Mouse (Mus musculus) forelimb bud, embryonic 11.5 days (tissue): Measurements from ENCODE around the gene Actr8.

Experiments
- DNase-seq: peaks from one replicate; pipeline ENCODE4 v3.0.0-alpha.2; 2012; ENCODE audit warnings: low read depth, low spot score

Gene Actr8

DNA sequence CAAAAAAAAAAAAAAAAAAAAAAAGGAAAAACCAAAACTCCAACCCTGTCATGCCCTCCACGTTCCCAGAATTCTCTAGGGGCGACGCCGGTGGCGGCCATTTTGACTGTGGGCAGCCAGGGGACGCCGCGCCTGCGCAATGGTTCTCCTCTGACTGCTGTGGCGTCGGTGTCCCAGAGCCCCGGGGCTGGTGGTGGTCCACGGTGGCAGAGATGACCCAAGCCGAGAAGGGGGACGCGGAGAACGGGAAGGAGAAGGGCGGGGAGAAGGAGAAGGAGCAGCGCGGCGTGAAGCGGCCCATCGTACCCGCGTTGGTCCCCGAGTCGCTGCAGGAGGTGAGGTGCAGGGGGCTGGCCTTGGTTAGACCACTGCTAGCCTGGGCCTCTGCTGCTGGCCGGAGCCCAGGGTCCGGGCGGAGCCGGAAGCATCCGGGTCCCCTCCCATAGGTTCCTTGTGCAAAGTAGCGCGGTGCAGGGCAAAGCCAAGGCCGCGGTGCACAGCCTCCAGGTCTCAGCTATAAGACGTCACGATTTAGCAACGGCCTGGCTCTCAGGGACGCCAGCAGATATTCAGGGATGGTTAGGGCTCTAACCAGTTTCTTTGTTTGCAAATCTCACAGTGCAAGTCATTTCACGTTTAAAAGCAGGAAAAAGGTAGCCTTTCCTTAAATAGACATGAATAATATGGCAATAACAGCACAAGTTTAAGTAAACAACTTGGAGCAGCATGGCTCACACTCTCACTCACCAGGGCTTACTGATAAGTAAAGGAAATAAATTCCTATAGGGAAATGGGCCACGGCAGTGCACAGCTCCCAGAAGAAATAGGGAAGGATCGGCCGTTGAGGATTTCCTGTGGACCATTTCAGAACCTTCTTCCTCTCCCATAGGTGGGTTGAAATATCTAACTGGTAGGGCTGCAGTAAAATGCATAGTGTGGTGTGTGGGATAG, at the start of gene Actr8:
Gene Actr8 (plus strand): TSS at position 84 of the 951 bp plus-strand sequence.
- peak; percentile 92 for DNase-seq

- no peak for DNase-seq
Observed at GRCm38 (mm10) chr14:29928966-29929365, 49.2 kb upstream of the Actr8 start.

DNA sequence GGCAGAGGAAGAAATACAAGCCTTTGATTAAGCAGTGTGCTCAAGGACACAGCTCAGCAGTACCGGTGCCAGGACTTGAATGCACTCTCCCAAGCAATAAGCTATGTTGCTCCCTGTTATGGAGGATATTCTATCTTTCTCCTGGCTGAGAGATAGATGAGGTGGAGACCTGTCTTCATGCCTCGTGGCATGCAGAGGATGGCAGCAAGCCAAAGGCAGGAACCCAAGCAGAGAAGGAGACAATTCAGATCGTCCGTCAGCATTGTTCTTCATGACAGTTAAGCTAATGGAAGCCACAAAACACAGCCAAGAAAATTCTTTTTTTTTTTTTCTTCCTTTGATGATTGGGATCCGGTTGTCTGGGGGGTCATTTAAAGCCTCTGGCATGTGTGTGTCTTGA, 42.6 kb upstream of the Actr8 start:
- DNase-seq: no peak

GRCm38 (mm10) chr14:29937466-29937865, 40.7 kb upstream of the Actr8 start:
- DNase-seq: no peak

DNA sequence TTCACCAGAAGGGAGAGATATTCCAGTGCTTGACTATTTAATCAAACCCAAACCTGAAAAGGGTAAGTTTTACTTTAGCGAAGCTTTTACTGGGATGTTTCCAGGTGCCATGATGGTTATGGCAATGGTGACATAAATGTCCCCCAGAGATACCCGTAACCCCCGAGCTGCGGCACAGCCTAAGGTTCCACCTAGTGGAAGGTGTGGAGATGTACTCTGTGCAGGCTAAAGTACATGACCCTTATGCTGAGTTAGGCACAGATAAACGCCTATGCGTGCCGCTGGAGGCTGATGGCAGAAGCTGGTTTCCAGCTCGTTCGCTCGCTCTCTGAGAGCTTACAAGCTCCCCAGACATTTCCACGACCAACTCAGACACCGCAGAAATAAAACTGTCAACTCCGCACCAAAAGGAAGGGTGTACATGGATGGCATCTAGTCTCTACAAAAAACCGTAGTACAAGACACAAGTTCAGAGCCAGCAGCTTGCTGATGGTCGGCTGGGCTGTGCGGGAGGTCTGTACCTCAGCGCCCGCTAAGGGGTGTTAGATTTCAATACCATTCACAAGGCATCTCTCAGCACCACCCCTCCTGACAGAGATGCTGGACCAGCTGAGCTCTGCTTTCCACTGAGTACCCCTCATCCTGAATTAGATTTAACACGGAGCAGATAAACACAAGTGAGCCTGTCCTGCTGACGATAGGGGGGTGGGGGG, 38.4 kb upstream of the Actr8 start:
- DNase-seq: peak; percentile 11

- DNase-seq: no peak
Observed at GRCm38 (mm10) chr14:29940313-29940812, 37.8 kb upstream of the Actr8 start.

GRCm38 (mm10) chr14:29940877-29941276, 37.3 kb upstream of the Actr8 start:
- DNase-seq: peak; percentile 67

DNA sequence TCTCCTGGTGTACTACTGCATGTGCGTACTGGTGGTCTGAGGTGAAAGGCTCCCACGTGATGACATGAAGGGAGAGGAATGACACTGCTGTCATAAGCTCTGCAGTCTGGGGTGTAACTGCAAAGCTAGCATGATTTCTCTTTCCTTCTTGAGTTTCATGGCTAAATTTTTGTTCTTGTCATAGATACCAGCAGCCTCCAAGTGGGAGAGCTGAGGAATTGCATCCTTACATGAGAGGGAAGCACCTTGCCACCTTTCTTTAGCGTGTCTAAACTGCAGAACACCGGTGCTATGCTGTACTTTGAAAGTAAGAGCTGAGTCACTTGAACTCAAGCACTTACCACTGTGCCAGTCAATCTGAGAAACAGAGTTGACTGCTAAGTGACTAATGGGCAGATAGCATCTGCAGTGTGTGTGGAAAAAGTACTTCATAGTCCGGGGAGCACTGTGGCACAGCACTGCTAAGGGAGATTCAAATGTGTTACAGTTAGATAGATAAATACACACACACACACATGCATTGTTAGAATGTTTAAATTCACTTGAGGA, 31.3 kb upstream of the Actr8 start:
- DNase-seq: no peak

GRCm38 (mm10) chr14:29950805-29951204, 27.3 kb upstream of the Actr8 start:
- no peak for DNase-seq

GRCm38 (mm10) chr14:29957393-29957792, 20.7 kb upstream of the Actr8 start:
- no peak for DNase-seq

- no peak for DNase-seq
Observed at GRCm38 (mm10) chr14:29967611-29968010, 10.5 kb upstream of the Actr8 start.

GRCm38 (mm10) chr14:29968075-29968821, 9.9 kb upstream of the Actr8 start, which contains the start of gene Selenok:
Selenok (plus strand) TSS chr14:29968308.
- DNase-seq: peak; percentile 99

DNA sequence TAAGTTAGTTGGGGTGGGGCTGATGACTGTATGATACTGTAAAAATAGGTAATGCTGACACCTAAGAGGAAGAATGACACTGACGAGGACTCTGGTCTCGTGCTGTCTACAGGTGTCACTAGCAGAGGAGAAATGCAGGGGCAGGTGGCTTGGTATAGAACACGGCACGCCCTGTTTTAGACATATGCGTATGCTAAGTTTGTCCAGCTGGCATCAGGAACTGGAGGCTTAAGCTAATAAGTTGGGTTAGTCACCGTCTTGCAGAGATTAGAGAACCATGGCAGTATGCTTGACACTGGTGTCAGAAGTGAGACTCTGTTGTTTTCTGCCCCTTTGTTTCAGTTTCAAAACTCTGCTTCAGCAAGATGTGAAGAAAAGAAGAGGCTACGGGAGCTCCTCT, 6.7 kb upstream of the Actr8 start:
- no peak for DNase-seq

GRCm38 (mm10) chr14:29971993-29972392, 6.1 kb upstream of the Actr8 start:
- no peak for DNase-seq

DNA sequence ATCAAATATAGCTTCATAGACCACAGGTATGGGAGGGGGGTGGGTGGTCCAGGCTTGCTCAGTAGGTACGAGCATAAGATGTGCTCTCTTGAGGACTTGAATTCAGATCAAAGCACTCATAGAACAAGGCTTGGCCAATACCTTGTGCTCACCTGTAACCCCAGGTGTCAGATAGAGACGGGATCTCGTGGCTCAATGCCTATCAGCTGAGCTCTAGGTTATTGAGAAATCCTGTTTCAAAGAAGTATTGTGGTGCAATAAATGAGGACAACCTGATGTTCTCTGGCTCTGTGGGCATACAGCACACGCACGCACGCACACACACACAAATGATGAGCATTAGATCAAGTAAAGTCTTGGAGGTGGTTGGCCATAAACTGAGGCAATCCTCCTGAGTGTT, 1.2 kb upstream of the Actr8 start:
- no peak for DNase-seq

- DNase-seq: no peak
Observed at GRCm38 (mm10) chr14:29980447-29981205, 2.5 kb downstream of the Actr8 start.

DNA sequence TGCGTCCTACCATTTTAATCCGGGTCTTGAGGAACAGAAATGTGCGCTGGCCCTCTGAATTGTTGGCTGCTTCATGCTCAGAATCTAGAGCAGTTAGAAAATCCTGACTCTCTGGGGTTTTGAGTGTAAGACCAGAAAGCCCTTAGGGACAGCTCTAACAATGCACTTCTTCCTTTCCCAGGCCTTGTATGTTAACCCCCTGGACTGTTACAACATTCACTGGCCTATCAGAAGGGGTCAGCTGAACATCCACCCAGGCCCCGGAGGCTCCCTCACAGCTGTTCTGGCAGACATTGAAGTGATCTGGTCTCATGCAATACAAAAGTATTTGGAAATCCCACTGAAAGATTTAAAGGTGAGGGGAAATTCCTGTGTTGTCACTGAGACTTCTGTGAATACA, 8.0 kb downstream of the Actr8 start:
- no peak for DNase-seq

GRCm38 (mm10) chr14:29987276-29987675, 9.1 kb downstream of the Actr8 start:
- no peak for DNase-seq

- DNase-seq: no peak
Observed at GRCm38 (mm10) chr14:29987739-29988138, 9.6 kb downstream of the Actr8 start.

DNA sequence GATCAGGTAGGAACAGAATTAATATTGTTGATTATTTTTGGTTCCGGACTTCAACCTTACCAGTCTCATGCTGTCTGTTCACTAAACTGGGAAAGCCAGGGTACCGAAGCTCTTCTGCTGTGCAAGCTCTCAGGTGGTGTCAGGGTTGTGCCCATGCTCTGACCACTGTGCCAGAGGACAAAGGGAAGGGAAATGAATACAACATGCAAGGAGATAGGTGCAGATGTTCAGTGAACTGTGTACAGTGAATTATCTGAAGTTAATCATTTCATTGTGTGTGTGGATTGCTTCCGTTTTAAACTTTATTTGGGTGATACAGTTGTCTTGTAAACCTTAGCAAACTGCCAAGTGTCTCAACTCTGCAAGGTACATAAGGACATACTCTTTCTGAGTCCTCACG, 10.2 kb downstream of the Actr8 start:
- DNase-seq: no peak

DNA sequence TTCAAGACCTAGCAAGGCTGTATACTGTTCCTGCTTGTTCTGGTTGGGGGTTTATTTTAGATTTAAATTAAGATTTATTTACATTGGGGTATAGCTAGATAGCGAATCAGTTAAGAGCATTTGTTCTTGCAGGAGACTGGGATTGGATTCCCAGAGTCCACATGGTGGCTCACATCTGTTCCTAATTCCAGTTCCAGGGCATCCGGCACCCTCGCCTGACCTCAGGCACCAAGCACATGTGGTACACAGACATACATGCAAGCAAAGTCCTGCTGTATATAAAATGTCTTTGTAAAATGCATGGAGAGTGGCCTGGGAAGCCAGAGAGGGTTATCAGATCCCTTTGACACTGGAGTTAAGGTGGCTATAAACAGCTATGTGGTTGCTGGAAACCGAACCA, 16.8 kb downstream of the Actr8 start:
- DNase-seq: peak; percentile 76
